Mouse (Mus musculus): ENCODE results near the gene Suv39h2. TPM values are rescaled to one million over a fixed set of nuclear protein-coding genes. Genes with fewer than 3 reads are reported as not detected.

The Suv39h2 gene
- polyA plus RNA-seq, 2 experiments from 2014 or later = 0.69 to 1.5 TPM

DNA sequence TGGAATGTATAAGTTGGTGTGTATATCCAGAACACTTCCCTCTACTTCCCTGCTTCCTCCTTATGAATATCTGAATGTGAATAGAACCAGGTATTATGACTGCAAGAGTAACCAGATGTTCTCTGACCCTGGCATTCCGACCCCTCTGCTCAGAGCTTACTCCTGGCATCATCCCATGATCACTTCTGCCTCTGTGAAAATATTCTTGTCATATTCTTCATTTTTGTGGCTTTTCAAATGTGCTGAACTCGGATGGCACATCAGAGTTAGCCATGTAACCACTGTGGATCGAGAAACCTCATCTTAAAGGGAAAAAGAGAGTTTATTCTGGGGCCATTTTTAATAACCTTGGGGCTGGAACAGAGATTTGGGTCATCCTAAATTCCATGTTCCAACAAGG, 52.3 kb downstream of the Suv39h2 start, which contains the start of gene Meig1:
Meig1 (minus strand) TSS at position 101 of the 400 bp plus-strand sequence.
- ATAC-seq = no peak

GRCm38 (mm10) chr2:3420157-3420556, 54.7 kb downstream of the Suv39h2 start:
- no peak for ATAC-seq

- ATAC-seq = peak; percentile 74
These were observed 55.9 kb downstream of the Suv39h2 start for GRCm38 (mm10) chr2:3418883-3419431.

GRCm38 (mm10) chr2:3415676-3416075, 59.2 kb downstream of the Suv39h2 start:
- ATAC-seq = no peak

DNA sequence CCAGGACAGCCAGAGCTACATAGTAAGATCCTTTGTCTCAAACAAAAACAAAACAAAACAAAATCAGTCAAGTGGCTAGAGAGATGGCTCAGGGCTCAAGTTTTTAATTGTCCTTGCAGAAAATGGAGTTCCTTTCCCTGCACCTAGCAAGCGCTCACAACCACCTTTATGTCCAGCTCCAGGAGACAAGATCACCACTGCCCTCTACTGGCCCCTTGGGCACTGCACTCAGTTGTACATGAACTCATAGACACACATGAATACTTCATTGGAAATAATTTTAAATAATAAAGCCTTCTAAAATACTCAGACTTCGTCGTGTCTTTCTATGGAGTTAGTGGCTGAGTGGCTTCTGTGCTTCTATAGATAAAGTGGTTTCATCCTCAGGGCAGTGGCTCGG, 60.6 kb downstream of the Suv39h2 start:
- ATAC-seq = no peak

DNA sequence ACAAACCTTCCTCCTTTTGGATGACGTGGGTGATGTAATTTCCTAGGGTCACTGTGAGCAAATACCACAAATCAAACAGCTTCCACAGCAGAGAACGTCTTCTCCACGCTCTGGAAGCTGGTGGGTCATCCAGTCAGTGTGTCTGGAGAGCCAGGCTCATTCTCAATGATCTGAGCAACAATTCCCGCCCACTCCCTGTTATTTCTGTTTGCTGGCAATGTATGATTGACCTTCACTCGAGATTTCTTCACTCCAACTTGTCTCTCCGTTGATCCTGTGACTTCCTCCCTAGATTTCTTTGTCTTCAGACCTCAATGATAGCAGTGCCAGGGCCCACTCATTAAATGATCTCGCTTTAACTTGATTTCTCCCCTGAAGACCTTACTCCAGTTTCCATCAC, 67.1 kb downstream of the Suv39h2 start:
- ATAC-seq = no peak

DNA sequence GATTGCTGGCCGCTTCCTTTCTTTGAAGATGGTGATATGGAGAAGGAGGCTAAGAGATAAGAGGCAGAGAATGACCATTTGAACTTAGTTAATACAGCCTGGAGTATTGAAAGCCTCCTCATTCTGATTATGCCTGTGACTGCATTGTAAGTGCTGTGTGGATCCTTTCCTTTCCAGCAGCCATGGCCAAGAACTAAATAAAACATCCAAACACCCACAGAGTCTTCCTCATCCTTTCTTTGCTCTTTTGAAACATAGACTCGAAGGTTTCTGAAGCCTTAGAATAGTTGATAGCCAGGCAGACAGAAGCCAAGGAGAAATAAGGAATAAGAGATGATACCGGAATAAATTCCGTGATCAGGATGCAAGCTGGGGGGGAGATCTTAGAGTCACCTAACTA, 68.8 kb downstream of the Suv39h2 start:
- no peak for ATAC-seq

Other genes starting within 250 kb of the Suv39h2 start
- 10 to 100 TPM; 41.8 to 53.2 TPM for gene Nmt2, start 190.8 kb downstream of the Suv39h2 start, polyA plus RNA-seq (2017; shearing (Covaris generic))
- 10 to 100 TPM; 19.0 to 21.7 TPM for gene Rpp38, start 142.4 kb downstream of the Suv39h2 start, polyA plus RNA-seq (2017; shearing (Covaris generic))
- gene Acbd7, start 138.9 kb downstream of the Suv39h2 start, polyA plus RNA-seq (2017; shearing (Covaris generic)) = not detected
- not detected for gene Olah, start 77.8 kb downstream of the Suv39h2 start, polyA plus RNA-seq (2017; shearing (Covaris generic))
- gene Meig1, start 52.4 kb downstream of the Suv39h2 start, polyA plus RNA-seq (2017; shearing (Covaris generic)) = not detected
- 10 to 100 TPM; 15.8 to 18.1 TPM for gene Dclre1c, start 50.9 kb downstream of the Suv39h2 start, polyA plus RNA-seq (2017; shearing (Covaris generic))
- 1 to 10 TPM; 2.0 to 4.1 TPM for gene Gm45902, start 37.8 kb upstream of the Suv39h2 start, polyA plus RNA-seq (2017; shearing (Covaris generic))
- 10 to 100 TPM; 86.6 to 90.1 TPM for gene Hspa14, start 37.8 kb upstream of the Suv39h2 start, polyA plus RNA-seq (2017; shearing (Covaris generic))
- gene Cdnf, start 38.0 kb upstream of the Suv39h2 start, polyA plus RNA-seq (2017; shearing (Covaris generic)) = under 1 TPM; 0.25 to 0.44 TPM
- 100 to 1,000 TPM; 231 to 265 TPM for gene Fam107b, start 95.5 kb upstream of the Suv39h2 start, polyA plus RNA-seq (2017; shearing (Covaris generic))